Mouse (Mus musculus) large intestine, adult 2 months (tissue): ENCODE data around the gene Inafm1. TPM values are rescaled to one million over a fixed set of nuclear protein-coding genes. Genes with fewer than 3 reads are reported as not detected.
"Not testable (repeated sequence)": the region's sequence is repeated elsewhere in the genome, so short reads cannot be mapped to it uniquely, and the experiment has no call there.

Experiments used
- DNase-seq: peaks from one replicate; pipeline ENCODE4 v3.0.0-alpha.2; 2012; ENCODE audit warnings: low read depth, low spot score
- WGBS: fragments of 180-500 bp; shearing (Covaris S2); methylation state at CpG from one replicate; pipeline ENCODE4 v1.1.7; 2018; 5-methylcytosine and 5-hydroxymethylcytosine counted together
- polyA plus RNA-seq: library from polyadenylated mRNA; depleted of rRNA; stranded (reverse); fragments of >200 nt; gene quantifications from 2 replicates; pipeline ENCODE4 v1.2.3, GENCODE M21; 2012

The Inafm1 gene
- polyA plus RNA-seq, 1 experiment, result 21.6 TPM

GRCm38 (mm10) chr7:16271139-16271538 lies 2.3 kb downstream of the Inafm1 start:
- 77% methylated on average over 1 of the region's 1 CpGs for WGBS
- no peak for DNase-seq

- DNase-seq, result peak; percentile 43
- WGBS, result 22% methylated on average over 7 of the region's 7 CpGs
Measured at GRCm38 (mm10) chr7:16266593-16266992, 6.8 kb downstream of the Inafm1 start.

DNA sequence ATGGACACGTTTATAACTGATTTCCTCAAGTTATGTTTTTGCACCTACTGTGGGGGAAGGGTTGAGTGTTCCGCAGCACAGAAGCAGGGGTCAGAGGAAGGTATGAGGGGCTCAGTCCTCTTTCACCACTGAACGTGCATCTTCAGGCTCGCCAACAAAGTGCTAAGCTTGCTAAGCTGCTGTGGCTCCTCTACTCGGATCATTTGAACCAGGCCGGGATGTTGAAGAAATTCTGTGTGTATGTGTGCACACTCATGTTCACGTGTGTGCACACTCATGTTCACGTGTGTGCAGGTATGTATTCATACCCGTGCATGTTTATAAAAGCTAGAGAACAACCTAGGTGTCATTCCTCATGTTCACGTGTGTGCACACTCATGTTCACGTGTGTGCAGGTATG lies 7.6 kb downstream of the Inafm1 start:
- DNase-seq, result no peak
- WGBS, result 90% methylated on average over 11 of the region's 11 CpGs

- WGBS, result 67% methylated on average over 5 of the region's 5 CpGs
- DNase-seq, result no peak
Measured at GRCm38 (mm10) chr7:16263843-16264242, 9.6 kb downstream of the Inafm1 start.

DNA sequence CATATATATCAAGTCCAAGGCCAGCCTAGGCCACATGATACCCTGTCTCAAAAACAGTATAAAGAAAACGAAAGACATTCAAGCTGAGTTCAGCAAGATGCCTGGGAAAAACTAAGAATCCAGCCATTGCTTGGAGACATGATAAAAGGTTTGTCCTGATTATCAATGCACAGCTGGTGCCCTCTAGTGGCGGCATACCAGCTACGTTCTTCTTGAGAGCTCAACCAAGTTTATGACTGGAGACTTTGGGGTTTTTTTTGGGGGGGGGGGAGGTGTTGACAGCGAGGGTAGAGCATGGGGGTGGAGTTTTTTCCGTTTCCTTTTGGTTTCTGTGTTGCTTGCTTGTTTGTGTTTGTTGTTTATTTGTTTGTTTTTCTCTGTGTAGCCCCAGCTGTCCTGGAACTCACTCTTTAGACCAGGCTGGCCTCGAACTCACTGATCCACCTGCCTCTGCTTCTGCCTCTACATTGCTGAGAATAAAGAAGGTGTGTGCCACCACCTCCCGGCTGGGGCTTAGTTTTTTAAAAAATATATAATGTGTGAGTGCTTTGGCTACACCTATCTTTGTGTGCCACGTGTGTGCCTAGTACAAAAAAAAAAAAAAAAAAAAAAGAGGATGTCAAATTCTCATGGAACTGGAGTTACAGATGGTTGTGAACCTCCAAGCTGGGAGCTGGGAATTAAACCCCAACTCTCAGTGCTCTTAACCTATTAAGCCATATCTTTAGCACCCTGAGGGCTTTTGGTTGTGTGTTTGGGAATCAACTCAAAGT lies 10.2 kb downstream of the Inafm1 start:
- DNase-seq, result peak; percentile 54
- WGBS, result 22% methylated on average over 8 of the region's 8 CpGs

GRCm38 (mm10) chr7:16261097-16261496 lies 12.3 kb downstream of the Inafm1 start:
- DNase-seq, result no peak
- WGBS, result 36% methylated on average over 1 of the region's 1 CpGs

GRCm38 (mm10) chr7:16259110-16259590 lies 14.3 kb downstream of the Inafm1 start, which contains the start of gene C5ar1:
Gene C5ar1 (minus strand): TSS chr7:16259540.
- 73% methylated on average over 5 of the region's 5 CpGs for WGBS
- DNase-seq, result no peak

DNA sequence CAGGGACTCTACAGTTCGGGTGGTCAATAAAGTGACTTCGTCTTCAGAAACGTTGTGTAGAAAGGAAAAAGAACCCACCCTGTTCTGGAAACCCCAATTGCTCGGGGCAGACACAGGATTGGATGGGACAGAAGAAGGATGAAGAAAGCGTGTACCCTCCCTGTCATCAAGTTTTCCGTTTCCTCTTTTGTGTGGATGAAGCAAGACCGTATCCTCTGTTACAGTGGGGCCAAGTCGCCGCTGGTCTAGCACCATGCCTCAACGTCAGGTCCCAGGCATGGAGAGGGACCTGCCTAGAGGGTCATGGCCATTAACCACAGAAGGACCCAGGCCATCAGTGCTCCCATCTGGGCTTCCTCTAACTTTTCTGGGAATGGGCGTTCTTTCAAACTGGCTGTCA lies 15.6 kb downstream of the Inafm1 start:
- DNase-seq, result no peak
- 82% methylated on average over 11 of the region's 11 CpGs for WGBS

- 78% methylated on average over 4 of the region's 4 CpGs for WGBS
- not testable (repeated sequence) for DNase-seq
Measured at GRCm38 (mm10) chr7:16255963-16256362, 17.5 kb downstream of the Inafm1 start.

- WGBS, result 39% methylated on average over 4 of the region's 4 CpGs
- no peak for DNase-seq
Measured at GRCm38 (mm10) chr7:16254195-16254594, 19.2 kb downstream of the Inafm1 start.

- no peak for DNase-seq
- 57% methylated on average over 5 of the region's 5 CpGs for WGBS
Measured at GRCm38 (mm10) chr7:16250687-16251086, 22.7 kb downstream of the Inafm1 start.

DNA sequence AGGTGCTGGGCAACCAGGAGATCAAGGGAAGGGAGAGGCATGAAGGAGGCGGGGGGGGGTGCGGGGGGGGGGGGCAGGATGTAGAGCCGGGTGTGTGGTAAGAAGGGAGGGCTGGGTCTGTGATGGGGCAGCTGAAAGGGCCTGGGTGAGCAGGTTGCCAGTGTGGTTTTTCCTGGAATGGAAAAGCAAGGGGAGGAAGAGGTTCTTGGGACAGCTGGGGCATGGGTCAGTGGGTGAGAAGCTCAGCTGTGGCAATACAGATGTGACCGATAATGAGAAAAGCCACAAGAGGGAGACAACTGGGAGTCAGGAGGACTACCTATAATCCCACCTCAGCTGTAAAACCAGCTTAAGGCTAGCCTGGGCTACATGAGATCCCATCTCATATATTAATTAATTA lies 27.5 kb downstream of the Inafm1 start:
- DNase-seq, result no peak

GRCm38 (mm10) chr7:16244067-16244466 lies 29.4 kb downstream of the Inafm1 start, which contains the start of gene C5ar2:
Gene C5ar2 (minus strand): TSS chr7:16244154.
- DNase-seq, result no peak
- WGBS, result 46% methylated on average over 5 of the region's 5 CpGs

More for the DNA sequence above, 27.5 kb downstream of the Inafm1 start:
- 41% methylated on average over 3 of the region's 4 CpGs for WGBS

- WGBS, result 87% methylated on average over 6 of the region's 6 CpGs
- DNase-seq, result no peak
Measured at GRCm38 (mm10) chr7:16242198-16242597, 31.2 kb downstream of the Inafm1 start.

- WGBS, result 39% methylated on average over 11 of the region's 11 CpGs
- no peak for DNase-seq
Measured at GRCm38 (mm10) chr7:16241787-16242186, 31.6 kb downstream of the Inafm1 start.

- no peak for DNase-seq
- WGBS, result 97% methylated on average over 1 of the region's 1 CpGs
Measured at GRCm38 (mm10) chr7:16240978-16241303, 32.5 kb downstream of the Inafm1 start.

- WGBS, result 70% methylated on average over 7 of the region's 7 CpGs
- no peak for DNase-seq
Measured at GRCm38 (mm10) chr7:16240281-16240977, 33.0 kb downstream of the Inafm1 start.

DNA sequence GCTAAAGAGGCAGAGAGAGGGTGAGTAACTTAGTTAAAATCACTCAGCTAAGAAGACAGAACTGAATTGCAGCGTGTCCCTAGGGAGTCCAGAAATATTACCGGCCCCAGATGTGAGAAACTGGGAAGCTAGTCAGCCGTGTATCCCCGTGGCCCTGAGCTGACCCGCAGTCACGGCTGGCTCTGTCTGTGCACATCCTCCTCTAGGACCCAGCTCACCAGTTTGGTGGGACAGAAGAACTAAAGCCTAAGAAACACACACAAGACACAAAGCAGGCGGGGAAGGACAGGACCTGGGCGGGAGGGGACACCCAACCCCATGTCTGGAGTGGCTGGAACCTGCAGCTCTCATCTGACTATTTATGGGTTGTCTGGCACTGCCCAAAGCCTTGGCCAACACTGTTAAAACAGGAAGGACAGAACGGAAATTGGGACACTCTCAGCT lies 33.8 kb downstream of the Inafm1 start:
- 45% methylated on average over 9 of the region's 9 CpGs for WGBS
- no peak for DNase-seq

DNA sequence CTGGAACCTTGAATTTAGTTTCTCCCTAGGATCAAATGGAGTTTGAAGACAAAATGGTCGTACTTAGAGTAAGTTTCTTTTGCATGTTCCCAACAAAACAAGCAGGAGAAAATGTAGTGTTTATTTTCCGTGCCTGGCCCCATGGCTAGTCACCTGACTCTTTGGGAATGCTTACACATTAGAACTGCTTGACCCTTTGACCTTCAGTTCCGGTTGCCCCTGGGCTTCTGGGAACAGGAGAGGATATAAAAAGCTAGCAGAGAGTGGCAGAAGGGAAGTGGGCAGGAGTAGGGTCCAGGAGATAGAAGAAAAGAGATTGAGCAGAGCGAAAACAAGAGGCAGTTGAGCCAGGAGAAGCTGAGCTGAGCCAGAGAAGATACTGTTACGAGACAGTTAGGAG lies 43.5 kb downstream of the Inafm1 start:
- no peak for DNase-seq
- 39% methylated on average over 5 of the region's 5 CpGs for WGBS
